Mouse (Mus musculus) frontal cortex, postnatal 36 days (tissue): ENCODE measurements around the gene Lmod1.

ENCODE experiments used
- DNase-seq, 2 experiments: peaks; one replicate each; pipeline ENCODE4 v3.0.0; 2022; ENCODE audit warnings: low spot score in 2 of 2

The Lmod1 gene

DNA sequence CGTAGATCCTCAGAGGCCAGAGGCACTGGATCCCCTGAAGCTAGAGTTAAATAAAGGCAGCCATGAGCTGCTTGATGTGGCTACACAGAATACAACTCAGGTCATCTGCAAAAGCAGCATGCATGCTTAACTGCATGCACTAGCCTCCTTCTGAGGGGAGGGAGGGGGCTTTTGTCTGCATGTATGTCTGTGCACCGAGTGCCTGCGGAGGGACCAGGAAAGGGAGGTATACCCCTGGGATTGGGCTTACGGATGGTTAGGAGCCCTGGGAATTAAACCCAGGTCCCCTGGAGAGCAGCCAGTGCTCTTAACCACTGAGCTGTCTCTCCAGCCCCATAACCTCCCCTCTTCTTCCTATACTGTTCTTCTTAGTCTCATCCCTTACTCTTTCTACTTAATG, 87.5 kb downstream of the Lmod1 start:
- no peak for DNase-seq

DNA sequence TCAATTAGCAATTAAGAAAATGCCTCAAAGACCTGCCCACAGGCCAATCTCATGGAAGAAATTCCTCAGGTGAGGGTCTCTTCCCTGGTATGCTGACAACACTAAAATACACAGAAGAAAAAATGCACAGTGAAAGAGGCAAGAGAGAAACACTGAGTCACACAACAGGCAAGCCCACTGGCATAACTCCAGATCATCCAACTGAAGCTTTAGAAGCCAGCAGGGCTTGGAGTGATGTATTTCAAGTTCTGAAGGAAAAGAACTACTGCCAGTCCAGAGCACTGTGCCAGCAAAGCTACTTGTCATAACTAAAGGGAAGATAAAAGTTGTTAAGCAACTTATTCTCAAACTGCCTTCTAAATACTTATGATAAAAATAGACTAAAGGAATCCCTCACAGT, 89.4 kb downstream of the Lmod1 start:
- DNase-seq: peak; percentile 16 to 50
